Mouse (Mus musculus) midbrain, embryonic 14.5 days (tissue): ENCODE measurements at regions not wholly inside any gene's neighbourhood (a gene's known extent, or its start where the extent isn't known, plus 50 kb on each side); places are given as distances from the start of the nearest gene placed in this dataset.

Experiments
- ATAC-seq: fragments of 200-750 bp; cut with Nextera tagmentation; 2 replicates; pipeline ENCODE4 v1.8.0; 2017; ENCODE audit warnings: moderate number of reproducible peaks, moderate library complexity; ENCODE audit not compliant: low FRiP score, low TSS enrichment
- DNase-seq: peaks from one replicate; pipeline ENCODE4 v3.0.0-alpha.2; 2015
- H3K27ac ChIP-seq: fragments of 300-500 bp; sonication (generic); replicated peaks from 2 replicates; pipeline ENCODE4 v1.5.1; 2014; ENCODE audit warnings: mild to moderate bottlenecking, low read depth, low read length, moderate library complexity
- H3K27me3 ChIP-seq: fragments of 300-500 bp; sonication (generic); 2 replicates; pipeline ENCODE4 v1.6.1; 2014; ENCODE audit warnings: low read length, control low read depth, mixed read lengths; ENCODE audit not compliant: control insufficient read depth, insufficient read depth
- H3K36me3 ChIP-seq: fragments of 300-500 bp; sonication (generic); 2 replicates; pipeline ENCODE4 v1.6.1; 2014; ENCODE audit warnings: low read length, control low read depth; ENCODE audit not compliant: control insufficient read depth, insufficient read depth
- H3K4me1 ChIP-seq: fragments of 300-500 bp; sonication (generic); 2 replicates; pipeline ENCODE4 v1.6.1; 2014; ENCODE audit warnings: mild to moderate bottlenecking, antibody characterized with exemption, low read length, control low read depth; ENCODE audit not compliant: control insufficient read depth, insufficient read depth
- H3K4me2 ChIP-seq: fragments of 300-500 bp; sonication (generic); 2 replicates; pipeline ENCODE4 v1.6.1; 2014; ENCODE audit warnings: mild to moderate bottlenecking, low read length, moderate library complexity
- H3K4me3 ChIP-seq: fragments of 300-500 bp; sonication (generic); replicated peaks from 2 replicates; pipeline ENCODE4 v1.5.1; 2014; ENCODE audit warnings: low read depth, low read length
- H3K9ac ChIP-seq: fragments of 300-500 bp; sonication (generic); replicated peaks from 2 replicates; pipeline ENCODE4 v1.6.1; 2014; ENCODE audit warnings: mild to moderate bottlenecking, low read length, moderate library complexity
- H3K9me3 ChIP-seq: fragments of 300-500 bp; sonication (generic); 2 replicates; pipeline ENCODE4 v1.6.1; 2016; ENCODE audit warnings: low read length, control low read depth, mixed read lengths; ENCODE audit not compliant: control insufficient read depth
- WGBS: fragments of 180-500 bp; shearing (Covaris S2); extraction: QIAGEN DNeasy Blood & Tissue Kit; methylation state at CpG from one replicate; pipeline ENCODE4 v1.1.7; 2014; 5-methylcytosine and 5-hydroxymethylcytosine counted together

DNA sequence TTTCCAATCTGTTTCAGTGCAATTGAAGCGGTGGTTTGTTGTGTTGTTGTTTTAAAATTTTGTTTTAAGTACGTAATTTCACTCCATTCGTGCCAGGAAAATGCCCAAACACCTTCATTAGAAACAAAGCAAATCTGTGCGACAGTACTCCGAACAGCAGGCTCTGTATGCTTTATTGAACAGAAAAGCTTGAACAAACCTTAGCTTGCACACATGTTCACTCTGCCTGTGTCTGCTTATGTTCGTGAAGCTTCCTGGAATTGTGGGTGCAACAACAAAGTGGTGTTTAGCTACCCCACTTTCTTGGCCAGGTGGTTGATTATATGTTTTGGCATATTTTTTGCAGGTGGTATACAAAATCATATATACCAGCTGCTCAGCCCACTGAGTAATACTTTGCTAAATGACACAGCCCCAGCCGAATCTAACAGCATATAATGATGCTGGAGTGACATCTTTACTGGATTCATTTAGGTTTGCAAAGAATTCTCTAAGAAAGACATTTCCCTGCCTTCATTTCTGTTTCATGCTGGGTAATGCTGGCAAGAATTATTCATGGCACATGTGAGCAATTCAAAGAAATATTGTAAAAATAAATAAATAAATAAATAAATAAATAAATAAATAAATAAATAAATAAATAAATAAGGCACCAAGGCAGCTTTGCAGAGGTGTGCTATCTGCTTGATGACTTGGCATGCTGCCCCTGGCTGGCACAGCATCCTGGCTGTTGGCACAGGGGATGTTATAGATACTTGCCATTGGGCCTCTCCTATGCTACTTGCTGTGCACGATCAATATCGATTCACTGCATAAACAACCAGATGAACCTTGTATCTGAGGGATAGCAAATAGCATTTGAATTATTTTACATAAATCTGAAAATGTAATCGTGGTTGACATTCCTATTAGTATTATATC lies 679.9 kb downstream of the Dach1 start:
- H3K9me3 ChIP-seq = no peaks in the 10 kb centered on the region
- H3K9ac ChIP-seq = no peak overlapping the region
- 89% methylated on average over 10 of the region's 10 CpGs for WGBS
- H3K27ac ChIP-seq = no peak overlapping the region
- no peaks in the 10 kb centered on the region for H3K4me1 ChIP-seq
- H3K4me3 ChIP-seq = no peak overlapping the region
- H3K4me2 ChIP-seq = no peak overlapping the region
- H3K27me3 ChIP-seq = no peaks in the 10 kb centered on the region
- ATAC-seq = no peak
- no peaks in the 10 kb centered on the region for H3K36me3 ChIP-seq
- DNase-seq = peak; percentile 16

DNA sequence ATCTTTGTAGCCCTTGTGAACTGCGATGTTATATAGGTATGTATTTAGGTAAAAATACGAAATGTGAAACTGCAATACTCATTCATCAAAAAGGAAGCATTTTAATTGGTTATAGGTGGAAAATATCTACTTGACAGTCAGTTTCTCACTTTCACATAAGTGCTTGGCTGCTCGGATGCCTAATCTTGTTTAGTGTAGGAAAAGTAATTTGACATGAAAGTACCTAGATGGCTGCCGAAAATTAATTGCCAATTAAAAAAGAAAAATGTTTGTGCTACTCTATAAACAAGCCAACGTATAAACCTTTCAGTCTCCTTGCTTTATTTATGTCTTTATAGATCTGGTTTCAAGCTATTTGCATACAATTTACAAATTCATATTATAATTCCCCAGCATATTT lies 691.3 kb downstream of the Dach1 start:
- Histone ChIP-seq H3K36me3 (no peaks in the 10 kb centered on the region), H3K4me3 (no peak overlapping the region), H3K27ac (no peak overlapping the region), H3K4me2 (no peak overlapping the region), H3K27me3 (no peaks in the 10 kb centered on the region), H3K4me1 (no peaks in the 10 kb centered on the region), H3K9ac (no peak overlapping the region), H3K9me3 (no peaks in the 10 kb centered on the region)
- DNase-seq = no peak
- WGBS = 86% methylated on average over 5 of the region's 5 CpGs
- ATAC-seq = no peak

DNA sequence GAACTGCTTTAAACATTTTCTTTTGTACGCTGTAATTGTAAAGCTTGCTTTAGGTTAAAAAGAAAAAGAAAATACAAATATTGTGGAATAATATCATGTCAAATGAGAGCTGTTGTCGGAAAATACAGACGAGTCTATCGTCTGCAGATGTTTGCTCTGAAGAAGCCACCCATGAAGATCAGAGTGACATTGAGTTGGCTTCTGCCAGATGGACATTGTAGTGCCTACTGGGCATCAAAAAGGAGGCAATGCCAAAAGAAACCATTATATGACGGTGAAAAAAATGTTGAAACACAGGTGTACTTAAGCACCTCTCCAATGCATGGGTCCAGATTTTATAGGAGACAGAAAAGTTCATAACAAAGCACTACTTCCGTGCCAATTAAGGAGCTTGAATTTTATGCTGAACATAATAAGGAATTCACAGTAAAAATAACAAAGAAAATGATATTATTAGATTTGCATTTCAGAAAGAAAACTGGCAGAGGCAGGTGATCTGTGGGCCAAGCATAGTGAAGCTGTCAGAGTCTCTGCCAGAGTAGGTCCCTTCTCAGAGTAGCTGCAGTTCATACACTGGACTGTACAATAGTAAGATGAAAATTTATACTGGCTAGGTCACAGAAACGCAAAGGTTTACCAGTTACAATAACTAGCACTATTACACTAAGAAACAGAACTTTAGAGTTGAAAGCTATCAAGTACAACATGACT lies 718.9 kb downstream of the Dach1 start:
- no peaks in the 10 kb centered on the region for H3K36me3 ChIP-seq
- DNase-seq = no peak

DNA sequence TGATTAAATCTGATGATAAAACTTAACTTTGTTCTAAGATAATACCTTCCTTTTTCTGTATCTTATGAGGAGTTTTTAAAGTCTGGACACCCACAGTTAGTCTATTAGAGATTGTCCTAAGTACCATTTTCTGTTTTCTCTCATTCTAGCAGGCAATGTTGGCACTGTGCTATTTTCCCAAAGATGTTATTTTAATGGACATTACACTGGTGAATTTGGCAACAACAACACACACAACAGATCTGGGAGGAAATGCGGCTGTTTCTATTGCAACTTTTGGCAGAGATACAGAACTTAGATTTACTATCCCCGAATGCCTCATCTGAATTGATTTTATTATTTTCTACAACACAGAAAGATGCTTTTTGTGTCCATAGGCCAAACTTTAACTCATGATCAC lies 720.9 kb downstream of the Dach1 start:
- H3K36me3 ChIP-seq = no peaks in the 10 kb centered on the region
- H3K4me1 ChIP-seq = no peaks in the 10 kb centered on the region
- DNase-seq (no peak), ATAC-seq (no peak)
- H3K9ac ChIP-seq = no peak overlapping the region
- no peaks in the 10 kb centered on the region for H3K27me3 ChIP-seq
- H3K27ac ChIP-seq = no peak overlapping the region
- H3K9me3 ChIP-seq = no peaks in the 10 kb centered on the region
- no peak overlapping the region for H3K4me2 ChIP-seq
- no peak overlapping the region for H3K4me3 ChIP-seq
- WGBS = 89% methylated on average over 2 of the region's 2 CpGs

More for the DNA sequence above, 718.9 kb downstream of the Dach1 start:
- Histone ChIP-seq H3K4me1 (no peaks in the 10 kb centered on the region), H3K9me3 (no peaks in the 10 kb centered on the region), H3K4me2 (no peak overlapping the region), H3K27ac (no peak overlapping the region), H3K27me3 (no peaks in the 10 kb centered on the region), H3K4me3 (no peak overlapping the region), H3K9ac (no peak overlapping the region)
- 71% methylated on average over 7 of the region's 7 CpGs for WGBS
- ATAC-seq = no peak

DNA sequence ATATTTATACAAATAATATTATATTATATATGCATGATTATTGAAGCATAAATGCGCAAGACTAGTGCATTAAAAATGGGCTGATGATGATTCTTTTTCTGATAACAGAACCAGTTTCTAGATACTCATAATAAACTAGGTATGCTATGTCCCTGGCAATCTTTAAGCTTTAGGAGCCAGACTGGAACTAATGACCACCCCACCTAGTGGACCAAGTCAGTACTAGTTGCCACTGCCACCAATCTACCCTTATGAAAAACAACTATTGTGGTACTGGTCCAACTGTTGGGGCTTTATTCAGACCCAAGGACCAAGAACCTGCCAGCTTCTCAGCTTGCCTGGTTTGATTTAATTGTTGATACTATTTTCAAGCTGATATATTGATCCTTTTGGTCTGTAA lies 722.8 kb downstream of the Dach1 start:
- Histone ChIP-seq H3K36me3 (no peaks in the 10 kb centered on the region), H3K27ac (no peak overlapping the region), H3K9ac (no peak overlapping the region), H3K9me3 (no peaks in the 10 kb centered on the region), H3K4me2 (no peak overlapping the region), H3K4me3 (no peak overlapping the region), H3K4me1 (no peaks in the 10 kb centered on the region), H3K27me3 (no peaks in the 10 kb centered on the region)
- ATAC-seq (no peak), DNase-seq (no peak)
- 94% methylated on average over 1 of the region's 1 CpGs for WGBS

DNA sequence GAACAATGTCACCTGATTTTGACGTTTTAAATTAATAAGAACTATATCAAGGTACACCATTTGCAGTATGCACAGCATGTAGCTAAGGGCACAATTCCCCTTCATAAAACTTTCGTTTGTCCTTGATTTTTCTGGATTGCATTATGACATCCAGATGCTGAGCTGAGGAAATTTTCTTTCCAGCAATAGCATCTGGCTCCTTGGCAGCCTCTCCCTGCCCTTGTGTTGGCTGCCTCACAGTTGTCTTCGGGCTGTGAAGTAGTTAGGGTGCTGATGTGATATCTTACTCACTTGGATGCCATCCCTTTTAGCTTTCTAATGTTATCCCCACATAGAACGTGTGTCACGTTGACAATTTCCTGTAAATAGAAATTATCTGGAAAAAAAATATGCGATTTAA lies 729.2 kb downstream of the Dach1 start:
- Histone ChIP-seq H3K9me3 (no peaks in the 10 kb centered on the region), H3K36me3 (no peaks in the 10 kb centered on the region), H3K4me2 (no peak overlapping the region), H3K4me1 (no peaks in the 10 kb centered on the region), H3K4me3 (no peak overlapping the region), H3K27me3 (no peaks in the 10 kb centered on the region), H3K27ac (no peak overlapping the region), H3K9ac (no peak overlapping the region)
- WGBS = 85% methylated on average over 6 of the region's 6 CpGs
- no peak for DNase-seq
- ATAC-seq = no peak

DNA sequence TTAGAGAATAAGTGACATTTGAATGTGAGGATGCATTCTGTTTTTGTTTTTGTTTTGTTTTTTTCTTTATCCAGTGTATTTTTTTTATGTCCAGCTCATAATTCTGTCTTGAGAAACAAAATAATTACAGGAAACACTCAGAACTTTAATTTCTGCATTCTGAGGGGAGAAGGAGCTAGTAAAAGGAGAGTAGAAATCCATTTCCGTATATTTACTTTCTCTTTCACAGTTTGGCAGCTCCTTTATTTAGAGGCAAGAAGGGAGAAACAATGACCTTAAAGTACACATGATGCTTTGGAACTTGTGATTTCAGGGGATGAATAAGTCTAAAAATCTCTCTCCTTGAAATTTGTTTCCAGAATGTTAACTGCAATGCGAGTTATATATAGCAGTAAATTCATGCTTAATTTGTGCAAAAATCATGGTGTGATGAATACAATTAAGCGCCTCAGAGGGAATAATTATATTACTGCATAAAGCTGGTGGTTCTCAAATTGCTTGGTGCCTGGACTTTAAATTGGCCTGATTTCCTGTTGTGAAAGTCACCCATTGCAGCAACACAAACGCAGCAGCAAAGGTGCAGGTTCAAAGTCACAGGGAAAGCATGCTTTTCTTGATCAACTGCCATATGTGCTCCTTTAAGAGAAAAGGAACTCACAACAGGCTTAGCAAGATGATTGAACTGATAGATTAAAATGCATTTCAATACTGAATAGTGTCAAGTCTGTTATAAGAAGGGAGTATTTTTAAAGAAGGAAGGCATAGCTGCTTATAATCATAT lies 733.9 kb downstream of the Dach1 start:
- Histone ChIP-seq H3K4me2 (no peak overlapping the region), H3K27me3 (no peaks in the 10 kb centered on the region), H3K4me1 (no peaks in the 10 kb centered on the region), H3K9me3 (no peaks in the 10 kb centered on the region), H3K36me3 (no peaks in the 10 kb centered on the region), H3K27ac (no peak overlapping the region), H3K9ac (no peak overlapping the region), H3K4me3 (no peak overlapping the region)
- WGBS = 64% methylated on average over 4 of the region's 4 CpGs
- ATAC-seq (no peak), DNase-seq (no peak)

DNA sequence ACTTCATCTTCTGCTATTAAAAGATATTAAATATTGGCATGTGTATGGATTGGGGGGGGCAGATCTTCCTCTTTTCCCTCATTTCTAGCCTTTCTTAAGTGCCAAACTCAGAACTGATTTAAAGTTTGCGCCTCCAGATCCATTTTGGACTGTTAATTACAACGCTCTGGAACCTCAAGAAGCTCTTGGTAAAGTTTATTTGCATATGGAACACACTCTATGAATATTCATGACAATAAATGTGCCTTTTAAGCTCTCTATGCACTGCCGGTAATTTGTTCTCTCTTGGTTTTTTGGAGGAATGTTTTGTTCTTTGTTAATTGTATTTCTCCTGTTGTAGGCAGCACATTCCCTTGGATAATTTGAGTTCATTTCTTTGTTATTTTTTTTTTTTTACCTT lies 738.3 kb downstream of the Dach1 start:
- no peaks in the 10 kb centered on the region for H3K27me3 ChIP-seq
- H3K36me3 ChIP-seq = no peaks in the 10 kb centered on the region
- no peak overlapping the region for H3K4me2 ChIP-seq
- no peaks in the 10 kb centered on the region for H3K4me1 ChIP-seq
- 81% methylated on average over 3 of the region's 3 CpGs for WGBS
- no peak overlapping the region for H3K9ac ChIP-seq
- H3K9me3 ChIP-seq = no peaks in the 10 kb centered on the region
- no peak overlapping the region for H3K4me3 ChIP-seq
- no peak for ATAC-seq
- no peak for DNase-seq
- H3K27ac ChIP-seq = no peak overlapping the region
